Comparison of ENCODE assay signal across 1 mouse cellular context in the genomic region with DNA sequence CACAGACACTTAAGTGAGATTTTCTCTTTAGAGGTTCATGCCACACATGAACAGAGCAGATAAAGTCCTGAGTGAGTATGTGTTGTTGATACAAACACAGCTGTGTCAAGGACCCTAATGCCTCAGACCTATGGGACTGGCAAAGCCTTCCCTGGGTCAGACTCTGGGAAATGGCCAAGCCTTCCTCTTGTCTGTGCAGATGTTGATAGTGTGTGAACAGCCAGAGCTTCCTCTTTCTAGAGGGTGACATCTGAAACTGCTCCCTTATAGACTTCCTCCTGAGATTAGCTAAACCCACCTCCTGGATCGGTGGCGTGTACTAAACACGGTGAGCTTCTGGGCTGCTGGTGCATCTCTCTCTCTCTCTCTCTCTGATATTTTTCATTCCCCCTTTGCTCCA.
TF ChIP-seq lines count a peak whose summit lies in the region.

No protein-coding gene starts in this region.

TF ChIP-seq in CH12.LX, 34 proteins besides CTCF, POLR2A, EP300 and RAD21 (continued from another document):
- TF ChIP-seq RCOR1 (conservative IDR thresholded peaks at IDR 0.05; ENCODE audit: low read depth, low read length) (no peak), PAX5 (IDR thresholded peaks at IDR 0.05; ENCODE audit: low read length) (no peak), NRF1 (IDR thresholded peaks at IDR 0.05; ENCODE audit: low read depth, low read length) (no peak), GABPA (IDR thresholded peaks at IDR 0.05; ENCODE audit: insufficient replicate concordance, low read depth, low read length) (no peak), USF2 (conservative IDR thresholded peaks at IDR 0.05; ENCODE audit: low read depth, low read length) (no peak), BHLHE40 (IDR thresholded peaks at IDR 0.05; ENCODE audit: low read depth, low read length) (no peak)
